Mouse (Mus musculus): ENCODE results near the gene Clic5.

GRCm38 (mm10) chr17:44170316-44170715, 18.1 kb upstream of the Clic5 start:
- no peak for TF ChIP-seq HCFC1 (IDR thresholded peaks at IDR 0.05; ENCODE audit: borderline replicate concordance, insufficient read depth, low read length)
- TF ChIP-seq CHD2 (IDR thresholded peaks at IDR 0.05; ENCODE audit: low read depth, low read length): no peak

Measured in ES-E14 (cell line).